Mouse (Mus musculus) heart, embryonic 12.5 days (tissue): Measurements from ENCODE around the gene Hey2. TPM values are rescaled to one million over a fixed set of nuclear protein-coding genes. Genes with fewer than 3 reads are reported as not detected.

Source experiments
- ATAC-seq: fragments of 200-750 bp; cut with Nextera tagmentation; 2 replicates; pipeline ENCODE4 v1.8.0; 2017; ENCODE audit warnings: moderate TSS enrichment, moderate library complexity; ENCODE audit not compliant: insufficient number of reproducible peaks, low FRiP score
- H3K27ac ChIP-seq: fragments of 300-500 bp; sonication (generic); 2 replicates; pipeline ENCODE4 v1.5.1; 2016; ENCODE audit warnings: mild to moderate bottlenecking, moderate library complexity; ENCODE audit not compliant: poor library complexity, severe bottlenecking
- H3K27me3 ChIP-seq: fragments of 300-500 bp; sonication (generic); replicated peaks from 2 replicates; pipeline ENCODE4 v1.6.1; 2016; ENCODE audit warnings: mild to moderate bottlenecking, moderate library complexity
- H3K36me3 ChIP-seq: fragments of 300-500 bp; sonication (generic); 2 replicates; pipeline ENCODE4 v1.6.1; 2016; ENCODE audit warnings: mild to moderate bottlenecking, moderate library complexity
- H3K4me1 ChIP-seq: fragments of 300-500 bp; sonication (generic); replicated peaks from 2 replicates; pipeline ENCODE4 v1.6.1; 2016; ENCODE audit warnings: mild to moderate bottlenecking
- H3K4me2 ChIP-seq: fragments of 300-500 bp; sonication (generic); 2 replicates; pipeline ENCODE4 v1.6.1; 2016; ENCODE audit warnings: mild to moderate bottlenecking, moderate library complexity
- H3K4me3 ChIP-seq: fragments of 300-500 bp; sonication (generic); 2 replicates; pipeline ENCODE4 v1.5.1; 2016; ENCODE audit warnings: mild to moderate bottlenecking
- H3K9ac ChIP-seq: fragments of 300-500 bp; sonication (generic); 2 replicates; pipeline ENCODE4 v1.6.1; 2016; ENCODE audit warnings: mild to moderate bottlenecking, moderate library complexity
- H3K9me3 ChIP-seq: fragments of 300-500 bp; sonication (generic); replicated peaks from 2 replicates; pipeline ENCODE4 v1.6.1; 2016; ENCODE audit warnings: mild to moderate bottlenecking, moderate library complexity
- WGBS: fragments of 180-500 bp; shearing (Covaris S2); methylation state at CpG from one replicate; pipeline ENCODE4 v1.1.7; 2016; 5-methylcytosine and 5-hydroxymethylcytosine counted together
- polyA plus RNA-seq: library from polyadenylated mRNA; unstranded; fragments of >200 nt; fragmentation: Nextera tagmentation; extraction: Ambion mirVana; gene quantifications from 2 replicates; pipeline ENCODE4 v1.2.1, GENCODE M21; 2016

Hey2 gene
- polyA plus RNA-seq, 1 experiment from 2014 or later = 47.6 TPM

- peaks cover 6% of the 10 kb centered on the region; the same call in 1 of the 2 replicates for H3K4me1 ChIP-seq
- no peaks in the 10 kb centered on the region for H3K27me3 ChIP-seq
- no peaks in the 10 kb centered on the region for H3K36me3 ChIP-seq
- no peak overlapping the region for H3K4me2 ChIP-seq
- H3K9me3 ChIP-seq = no peaks in the 10 kb centered on the region
- H3K9ac ChIP-seq = no peak overlapping the region
- H3K4me3 ChIP-seq = no peak overlapping the region
- 92% methylated on average over 1 of the region's 1 CpGs for WGBS
- ATAC-seq = no peak
- H3K27ac ChIP-seq = no peak overlapping the region
Measured at GRCm38 (mm10) chr10:30788340-30788721, 54.3 kb downstream of the Hey2 start.

DNA sequence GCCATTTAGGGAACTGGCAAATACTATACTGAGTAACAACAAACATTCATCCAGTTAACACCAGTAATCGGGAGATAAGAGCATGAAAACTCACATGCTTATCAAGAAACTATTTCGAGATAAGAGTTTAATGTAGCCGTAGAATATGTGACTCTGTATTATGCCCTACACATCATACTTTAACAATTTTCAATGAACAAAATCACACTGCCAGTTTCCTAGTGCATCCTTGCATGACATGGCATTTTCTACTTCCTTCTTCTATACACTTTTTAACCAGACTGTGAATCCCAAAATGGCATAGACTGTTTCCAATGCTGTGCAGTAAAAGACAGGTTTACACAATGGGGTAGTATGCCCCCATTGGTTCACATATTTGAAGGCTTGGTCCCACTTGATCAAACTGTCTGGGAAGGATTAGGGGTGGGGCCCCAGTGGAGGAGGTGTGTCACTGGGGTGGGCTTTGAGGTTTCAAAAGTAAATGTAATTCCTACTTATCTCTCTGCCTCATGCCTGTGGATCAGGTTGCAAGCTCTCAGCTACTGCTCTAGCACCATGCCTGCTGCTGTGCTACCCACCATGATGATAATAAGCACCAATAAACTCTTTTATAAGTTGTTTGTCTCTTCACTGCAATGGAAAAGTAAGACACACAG, 54.8 kb downstream of the Hey2 start:
- Histone ChIP-seq H3K4me1 (peaks cover 6% of the 10 kb centered on the region; the same call in 1 of the 2 replicates), H3K9me3 (no peaks in the 10 kb centered on the region), H3K4me2 (no peak overlapping the region), H3K27ac (no peak overlapping the region), H3K9ac (no peak overlapping the region), H3K4me3 (no peak overlapping the region), H3K27me3 (no peaks in the 10 kb centered on the region), H3K36me3 (no peaks in the 10 kb centered on the region)
- WGBS = 52% methylated on average over 3 of the region's 3 CpGs
- no peak for ATAC-seq

DNA sequence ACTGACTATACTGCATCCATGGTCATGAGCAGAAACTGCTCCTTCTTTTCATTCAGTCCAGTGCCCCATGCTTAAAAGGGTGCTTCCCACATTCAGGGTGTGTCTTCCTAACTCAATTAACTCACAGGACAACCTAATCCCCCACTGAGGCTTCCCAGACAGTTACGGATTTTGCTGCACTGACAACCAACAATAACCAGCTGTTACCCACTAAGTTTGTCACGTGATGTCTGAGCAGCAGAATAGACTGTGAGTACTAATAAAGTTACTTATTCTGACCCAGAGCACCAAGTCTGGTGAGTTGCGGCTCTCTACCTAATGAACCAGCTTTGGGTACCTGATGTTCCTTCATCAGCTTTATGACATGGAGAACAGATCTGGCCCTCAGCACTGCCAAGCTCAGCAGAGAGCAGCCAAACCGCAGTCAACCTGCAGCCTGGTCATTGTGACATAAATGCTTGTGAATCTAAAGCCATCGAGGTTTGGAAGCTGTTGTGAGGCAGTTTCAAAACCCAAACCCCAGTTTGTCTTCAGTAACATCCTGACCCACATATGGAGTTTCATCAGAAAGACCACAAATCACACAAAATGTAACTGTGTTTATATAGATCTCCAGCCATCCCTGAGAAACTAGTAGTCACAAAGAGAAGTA, 56.4 kb downstream of the Hey2 start:
- ATAC-seq = no peak
- Histone ChIP-seq H3K36me3 (peaks cover 8% of the 10 kb centered on the region; the same call in 1 of the 2 replicates), H3K9ac (no peak overlapping the region), H3K4me1 (peaks cover 6% of the 10 kb centered on the region; the same call in 1 of the 2 replicates), H3K27ac (no peak overlapping the region), H3K9me3 (no peaks in the 10 kb centered on the region), H3K4me2 (no peak overlapping the region), H3K4me3 (no peak overlapping the region), H3K27me3 (no peaks in the 10 kb centered on the region)
- WGBS = 82% methylated on average over 5 of the region's 5 CpGs

Other genes starting within 250 kb of the Hey2 start
- gene Trmt11, start 242.1 kb downstream of the Hey2 start, polyA plus RNA-seq = 18.6 and 20.3 TPM in 2 replicates
- 29.2 and 32.8 TPM in 2 replicates for gene Hint3, start 213.2 kb downstream of the Hey2 start, polyA plus RNA-seq
- gene Ncoa7, start 39.5 kb downstream of the Hey2 start, polyA plus RNA-seq = 8.7 and 9.1 TPM in 2 replicates